Mouse (Mus musculus) ovary, postnatal 10 days (tissue): ENCODE results near the gene Csde1.

Experiments
- DNase-seq: peaks from one replicate; pipeline ENCODE4 v3.0.0; 2022; ENCODE audit warnings: low spot score

The Csde1 gene

GRCm38 (mm10) chr3:103020249-103020942 lies at the start of gene Csde1:
Gene Csde1 (plus strand): TSS chr3:103020426.
- peak; percentile 92 for DNase-seq

- DNase-seq, result no peak
Observed at GRCm38 (mm10) chr3:102970508-102970907, 49.7 kb upstream of the Csde1 start.

DNA sequence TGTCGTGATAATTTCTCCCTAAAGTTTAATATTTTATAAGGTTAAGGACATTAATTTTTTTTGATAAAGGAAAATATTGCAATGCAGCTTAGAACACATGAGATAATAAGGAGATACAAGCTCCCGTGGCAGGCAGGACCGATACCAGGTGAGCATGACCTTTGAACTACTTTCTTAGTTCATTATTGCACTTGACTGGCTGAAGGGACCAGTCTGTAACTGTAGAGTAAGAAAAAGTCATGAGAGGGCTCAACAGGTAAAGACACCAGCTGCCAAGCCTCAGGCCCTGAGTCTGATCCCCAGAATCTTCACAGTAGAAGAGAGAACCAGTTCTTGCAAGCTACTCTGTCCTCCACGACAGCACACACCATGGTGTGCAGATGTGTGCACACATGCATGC lies 43.3 kb upstream of the Csde1 start:
- DNase-seq, result no peak

- no peak for DNase-seq
Observed at GRCm38 (mm10) chr3:102979550-102980348, 40.5 kb upstream of the Csde1 start.

GRCm38 (mm10) chr3:102980349-102980736 lies 39.9 kb upstream of the Csde1 start:
- no peak for DNase-seq

DNA sequence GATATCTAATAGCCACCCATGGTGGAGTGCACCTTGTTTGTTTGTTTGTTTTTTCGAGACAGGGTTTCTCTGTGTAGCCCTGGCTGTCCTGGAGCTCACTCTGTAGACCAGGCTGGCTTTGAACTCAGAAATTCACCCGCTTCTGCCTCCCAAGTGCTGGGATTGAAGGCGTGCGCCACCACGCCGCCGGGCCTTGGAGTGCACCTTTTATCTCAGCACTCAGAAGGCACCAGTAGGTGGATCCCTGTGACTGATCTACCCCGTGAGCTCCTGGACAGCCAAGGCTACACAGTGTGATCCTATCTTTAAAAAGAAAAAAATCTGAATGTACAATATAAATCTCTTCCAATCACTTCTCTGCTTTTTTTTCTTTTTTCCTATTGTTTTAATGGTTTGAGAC lies 29.2 kb upstream of the Csde1 start:
- DNase-seq, result no peak

DNA sequence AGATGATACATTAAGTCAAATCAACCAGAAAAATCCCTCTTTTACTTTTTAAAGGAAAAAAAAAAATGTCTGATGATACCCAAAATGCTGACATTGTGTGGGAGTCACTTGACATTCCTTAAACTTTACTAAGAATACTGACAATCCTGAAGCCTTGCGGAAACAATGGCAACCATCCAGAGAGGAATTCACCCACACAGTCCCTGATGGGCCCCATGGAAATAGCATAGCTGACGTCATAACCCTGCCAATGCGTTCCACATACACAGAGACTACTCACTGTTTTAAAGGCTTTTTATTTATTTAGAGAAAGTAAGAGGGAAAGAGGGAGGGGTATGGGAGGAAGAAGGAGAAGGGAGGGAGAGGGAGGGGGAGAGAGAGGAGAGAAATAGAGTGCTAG lies 27.3 kb upstream of the Csde1 start:
- DNase-seq, result no peak

DNA sequence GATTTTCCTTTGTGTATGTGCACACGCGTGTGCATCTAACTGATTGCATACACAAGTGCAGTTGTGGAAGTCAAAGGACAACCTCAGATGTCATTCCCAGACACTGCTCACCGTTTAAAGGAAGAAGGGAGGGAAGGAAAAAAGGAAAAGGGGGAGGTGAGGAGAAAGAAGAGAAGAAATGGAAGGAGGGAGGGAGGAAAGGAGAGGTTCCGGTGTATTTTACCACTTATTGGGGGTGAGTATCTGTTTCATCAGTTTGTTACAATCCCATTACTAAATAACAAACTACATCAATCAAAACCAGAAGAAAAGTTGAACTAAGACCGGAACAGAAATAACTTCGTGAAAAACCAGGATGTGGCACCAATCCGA lies 25.0 kb upstream of the Csde1 start:
- DNase-seq, result no peak

GRCm38 (mm10) chr3:102995605-102996321 lies 24.5 kb upstream of the Csde1 start, which contains the start of gene Sike1:
Gene Sike1 (plus strand): TSS chr3:102995708.
- DNase-seq, result peak; percentile 80

GRCm38 (mm10) chr3:102997036-102997435 lies 23.2 kb upstream of the Csde1 start:
- no peak for DNase-seq

DNA sequence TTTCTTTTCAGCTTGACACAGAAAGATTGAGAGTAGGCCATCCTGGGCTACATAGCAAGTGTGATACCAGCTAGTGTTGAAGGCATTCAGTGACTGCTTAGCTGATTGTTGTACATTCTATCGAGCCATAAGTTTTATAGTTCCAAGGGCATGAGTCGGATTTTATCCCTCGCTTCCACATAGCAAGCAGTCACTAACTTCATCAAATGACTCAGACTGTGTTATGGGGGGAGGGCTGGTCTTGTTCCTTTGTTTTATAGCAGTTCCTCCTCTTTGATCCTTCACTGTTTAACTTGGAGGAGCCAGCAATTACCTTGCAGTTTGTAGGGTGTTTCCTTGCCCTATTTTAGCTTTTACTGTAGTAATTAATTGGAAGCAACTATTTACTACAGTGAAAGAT lies 22.6 kb upstream of the Csde1 start:
- no peak for DNase-seq

DNA sequence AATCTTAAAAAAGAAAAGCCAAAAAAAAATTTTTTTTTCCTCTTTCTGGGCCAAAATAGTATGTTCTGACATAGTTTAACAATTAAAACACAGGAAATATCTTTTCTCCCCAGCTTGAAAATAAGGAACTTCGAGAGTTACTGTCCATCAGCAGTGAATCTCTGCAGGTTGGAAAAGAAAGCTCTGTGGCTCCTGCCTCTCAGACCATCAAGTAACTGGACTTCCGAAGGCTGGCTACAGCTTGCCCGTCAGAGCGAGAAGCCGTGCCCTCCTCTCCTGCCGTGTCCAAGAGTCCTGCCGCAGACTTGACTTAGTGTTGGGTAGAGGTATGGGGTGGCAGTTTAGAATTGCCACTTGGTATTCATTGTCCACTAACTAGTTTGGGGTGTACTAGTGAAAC lies 18.6 kb upstream of the Csde1 start:
- no peak for DNase-seq

GRCm38 (mm10) chr3:103017350-103017749 lies 2.9 kb upstream of the Csde1 start:
- DNase-seq, result no peak

- DNase-seq, result no peak
Observed at GRCm38 (mm10) chr3:103019462-103019861, 764 bp upstream of the Csde1 start.

GRCm38 (mm10) chr3:103020943-103021638 lies 865 bp downstream of the Csde1 start:
- DNase-seq, result peak; percentile 73

GRCm38 (mm10) chr3:103026174-103026573 lies 5.9 kb downstream of the Csde1 start:
- DNase-seq, result no peak

- no peak for DNase-seq
Observed at GRCm38 (mm10) chr3:103040285-103040684, 20.1 kb downstream of the Csde1 start.

DNA sequence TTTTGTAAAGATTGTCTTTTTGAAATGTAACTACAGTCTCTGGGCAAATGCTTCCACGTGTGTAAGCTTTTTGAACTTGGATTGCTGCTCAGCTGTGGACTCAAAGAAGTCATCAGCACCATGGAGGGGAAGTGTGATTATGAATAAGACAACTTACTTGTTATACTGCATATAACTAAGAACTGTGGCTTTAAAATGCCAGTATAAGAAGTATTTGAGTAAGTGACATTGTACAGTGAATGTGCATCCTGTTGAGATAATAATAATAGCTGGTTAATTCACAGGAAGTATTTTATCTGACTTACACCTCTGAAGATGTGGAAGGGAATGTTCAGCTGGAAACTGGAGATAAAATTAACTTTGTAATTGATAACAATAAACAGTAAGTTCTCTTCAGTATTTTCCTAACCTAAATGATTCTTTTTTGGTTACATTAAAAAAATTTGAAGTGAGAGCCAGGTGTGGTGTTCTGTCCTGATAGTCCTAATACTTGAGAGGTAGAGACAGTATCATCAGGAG lies 20.7 kb downstream of the Csde1 start:
- DNase-seq, result no peak

DNA sequence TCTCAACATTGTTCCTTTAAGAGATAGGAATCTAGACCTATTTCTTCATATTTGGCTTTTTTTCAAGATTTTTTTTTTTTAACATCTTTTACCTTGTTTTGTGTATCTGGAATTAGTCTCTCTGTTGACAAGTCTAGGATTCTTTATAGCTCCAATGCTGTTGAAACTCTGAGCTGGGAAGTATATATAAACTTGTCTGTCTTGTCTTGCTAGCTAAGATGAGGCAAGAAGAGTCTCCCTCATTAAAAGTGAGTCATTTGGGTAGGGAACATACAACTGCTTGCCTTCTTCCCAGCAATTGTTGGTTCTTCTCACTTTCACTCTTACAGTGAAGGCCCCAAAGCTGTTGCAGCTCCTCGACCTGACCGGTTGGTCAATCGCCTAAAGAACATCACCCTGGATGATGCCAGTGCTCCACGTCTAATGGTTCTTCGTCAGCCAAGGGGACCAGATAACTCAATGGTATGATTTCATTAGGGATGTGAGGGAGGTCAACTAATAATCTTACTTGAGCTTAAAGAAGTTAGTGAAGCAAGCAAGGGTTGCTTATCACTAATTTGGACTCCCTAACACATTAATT lies 35.9 kb downstream of the Csde1 start:
- no peak for DNase-seq

- peak; percentile 4 for DNase-seq
Observed at GRCm38 (mm10) chr3:103057752-103058151, 37.5 kb downstream of the Csde1 start.
